Mouse (Mus musculus) MEL (cell line): ENCODE measurements at regions not wholly inside any gene's neighbourhood (a gene's known extent, or its start where the extent isn't known, plus 50 kb on each side); places are given as distances from the start of the nearest gene placed in this dataset.

ENCODE experiments used
- CTCF ChIP-seq, 3 experiments: IDR thresholded peaks in 2 of 3; conservative IDR thresholded peaks in 1 of 3; 2 replicates each; pipeline ENCODE4 v1.5.1; 2011 to 2012; ENCODE audit warnings: low read length in 3 of 3, low read depth in 2 of 3, mild to moderate bottlenecking in 2 of 3, improper control_type of control experiment in 1 of 3, inconsistent platforms in 1 of 3, mixed read lengths in 1 of 3, moderate library complexity in 1 of 3; ENCODE audit not compliant: control insufficient read depth in 1 of 3, insufficient read depth in 1 of 3, poor library complexity in 1 of 3, severe bottlenecking in 1 of 3
- EP300 ChIP-seq, 2 experiments: IDR thresholded peaks; 2 replicates each; pipeline ENCODE4 v1.6.1; 2011; ENCODE audit warnings: improper control_type of control experiment in 2 of 2, low read length in 2 of 2, low read depth in 1 of 2, mild to moderate bottlenecking in 1 of 2
- HCFC1 ChIP-seq: IDR thresholded peaks from 2 replicates; pipeline ENCODE4 v1.6.1; 2012; ENCODE audit warnings: low read depth, mild to moderate bottlenecking, inconsistent platforms, low read length, improper control_type of control experiment, moderate library complexity
- POLR2AphosphoS5 ChIP-seq: IDR thresholded peaks from 2 replicates; pipeline ENCODE4 v1.6.1; 2012; ENCODE audit warnings: low read depth, borderline replicate concordance, mild to moderate bottlenecking, inconsistent platforms, low read length, moderate library complexity, mixed read lengths
- RAD21 ChIP-seq: IDR thresholded peaks from 2 replicates; pipeline ENCODE4 v1.6.1; 2011; ENCODE audit warnings: mild to moderate bottlenecking, low read depth, low read length, improper control_type of control experiment
- TCF12 ChIP-seq: IDR thresholded peaks from 2 replicates; pipeline ENCODE4 v1.6.1; 2014; ENCODE audit warnings: low read depth, mild to moderate bottlenecking, inconsistent platforms, low read length, improper control_type of control experiment, moderate library complexity
- ZMIZ1 ChIP-seq: IDR thresholded peaks from 2 replicates; pipeline ENCODE4 v1.6.1; 2012; ENCODE audit warnings: low read depth, mild to moderate bottlenecking, inconsistent platforms, low read length, improper control_type of control experiment, moderate library complexity

DNA sequence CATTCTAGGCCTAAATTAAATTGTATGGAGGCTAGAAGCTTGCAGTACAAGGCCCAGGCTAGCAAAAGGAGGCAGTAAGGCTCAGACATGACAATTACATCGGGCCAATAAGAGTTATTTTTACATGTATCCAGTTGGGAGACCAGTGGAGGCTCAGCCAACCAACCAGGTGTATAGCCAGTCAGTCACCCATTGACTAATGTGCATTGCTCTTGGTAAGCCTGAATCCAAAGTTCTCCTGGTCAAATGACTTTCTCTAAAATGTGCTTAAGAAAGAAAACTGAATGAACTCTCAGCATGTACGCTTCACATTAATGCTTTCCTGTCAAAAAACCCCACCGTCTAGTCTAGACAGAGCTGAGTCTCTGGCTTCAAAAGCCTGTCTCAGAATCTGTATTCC is 127.4 kb upstream of the Tcerg1l start:
- TF ChIP-seq TCF12 = no peak
- TF ChIP-seq CTCF (IDR thresholded peaks at IDR 0.05 in 2 of 3, conservative IDR thresholded peaks at IDR 0.05 in 1 of 3; ENCODE audit: control insufficient read depth in 1 of 3, insufficient read depth in 1 of 3, low read depth in 2 of 3, low read length in 3 of 3, poor library complexity in 1 of 3, severe bottlenecking in 1 of 3) = no peak
- TF ChIP-seq ZMIZ1 = no peak
- TF ChIP-seq HCFC1 = no peak
- TF ChIP-seq RAD21 = no peak
- TF ChIP-seq EP300 (IDR thresholded peaks at IDR 0.05; ENCODE audit: low read depth in 1 of 2, low read length in 2 of 2) = no peak
- no peak for TF ChIP-seq POLR2AphosphoS5
